Mouse (Mus musculus) liver, embryonic 14.5 days (tissue): Measurements from ENCODE around the gene Olfr464.

Experiments used
- CTCF ChIP-seq: IDR thresholded peaks from 2 replicates; pipeline ENCODE4 v1.5.1; 2016; ENCODE audit warnings: antibody characterized with exemption, low read depth, control low read depth
- EP300 ChIP-seq: IDR thresholded peaks from 2 replicates; pipeline ENCODE4 v1.6.1; 2016; ENCODE audit warnings: antibody characterized with exemption, low read depth

DNA sequence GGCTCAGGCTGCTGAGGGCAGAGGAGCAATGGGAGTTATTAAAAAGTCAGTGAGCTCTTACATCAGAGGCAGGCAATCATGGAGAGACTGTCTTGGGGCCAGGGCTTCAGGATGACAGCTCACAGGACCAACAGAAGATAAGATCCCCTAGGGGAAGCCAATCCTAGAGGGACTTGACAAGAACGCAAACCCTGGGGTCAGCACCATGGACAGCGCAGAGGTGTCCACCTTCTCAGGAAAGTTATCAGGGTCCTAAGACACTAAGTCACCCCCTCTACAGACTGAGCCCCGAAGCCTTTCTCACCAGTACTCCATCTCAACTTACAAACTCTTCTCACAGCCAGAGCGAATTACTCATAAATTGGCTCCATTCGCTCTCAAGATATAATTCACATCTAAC is at the start of gene Olfr464:
- TF ChIP-seq EP300 (no peak), CTCF (no peak)
